ENCODE assay signal across 7 mouse cellular contexts in genomic region chr13:42103486-42104166, GRCm38 (mm10). TPM values are rescaled to one million over a fixed set of nuclear protein-coding genes. Genes with fewer than 3 reads are reported as not detected.
A peak's percentile ranks its signal among the peaks of the same experiment; 100 is the strongest.
DNase-seq lines count a peak whose midpoint lies in the region; ATAC-seq and TF ChIP-seq lines count a peak whose summit lies in the region.

No protein-coding gene starts in this region.

- no peak for DNase-seq in neural tube, embryonic 11.5 days (ENCODE audit: low spot score)
- no peak for DNase-seq in neural tube, embryonic 10.5 days (ENCODE audit: extremely low spot score, low spot score)
- DNase-seq in forebrain, embryonic 10.5 days (ENCODE audit: extremely low spot score, low spot score): no peak
- no peak for DNase-seq in liver, postnatal 0 days
- peak; percentile 45 for DNase-seq in thymus, postnatal 4 days
- no peak for DNase-seq in spleen, postnatal 36 days (ENCODE audit: low spot score in 2 of 2)
- DNase-seq in lung, postnatal 14 days: no peak

- H3K4me2 ChIP-seq in neural tube, embryonic 11.5 days (ENCODE audit: low read depth): no peak overlapping the region
- H3K4me2 ChIP-seq in liver, postnatal 0 days (ENCODE audit: low read depth, low read length): peak overlapping the region; percentile 61

- no peak for TF ChIP-seq CTCF in liver, postnatal 0 days (IDR thresholded peaks at IDR 0.05; ENCODE audit: low read depth)

- H3K36me3 ChIP-seq in neural tube, embryonic 11.5 days (ENCODE audit: control insufficient read depth, insufficient read depth, low read length): no peaks in the 10 kb centered on the region
- no peaks in the 10 kb centered on the region for H3K36me3 ChIP-seq in forebrain, embryonic 10.5 days (replicated peaks)
- H3K36me3 ChIP-seq in liver, postnatal 0 days (replicated peaks; ENCODE audit: insufficient read depth, low read length): no peaks in the 10 kb centered on the region

- H3K27ac ChIP-seq in neural tube, embryonic 11.5 days (ENCODE audit: low read depth, low read length): 0 out of 2 replicates have a peak overlapping the region, but pooled peaks have one; percentile 17
- H3K27ac ChIP-seq in forebrain, embryonic 10.5 days: peak overlapping the region; percentile 60
- peak overlapping the region; percentile 46 for H3K27ac ChIP-seq in liver, postnatal 0 days (ENCODE audit: low read depth)

- no peak for ATAC-seq in neural tube, embryonic 11.5 days (ENCODE audit: insufficient read depth, low FRiP score, low TSS enrichment)
- ATAC-seq in liver, postnatal 0 days: no peak

- 83% methylated on average over 11 of the region's 11 CpGs for WGBS in neural tube, embryonic 11.5 days
- WGBS in forebrain, embryonic 10.5 days: 85% methylated on average over 11 of the region's 11 CpGs
- 41% methylated on average over 11 of the region's 11 CpGs for WGBS in liver, postnatal 0 days (ENCODE audit: insufficient replicate concordance)

- no peak overlapping the region for H3K9ac ChIP-seq in neural tube, embryonic 11.5 days (ENCODE audit: low read length)
- peak overlapping the region; percentile 18; the same call in 1 of the 2 replicates for H3K9ac ChIP-seq in liver, postnatal 0 days (replicated peaks)

- H3K9me3 ChIP-seq in neural tube, embryonic 11.5 days (ENCODE audit: control insufficient read depth, low read length): no peaks in the 10 kb centered on the region
- no peaks in the 10 kb centered on the region for H3K9me3 ChIP-seq in forebrain, embryonic 10.5 days
- no peaks in the 10 kb centered on the region for H3K9me3 ChIP-seq in liver, postnatal 0 days (ENCODE audit: low read length)

- no peak for TF ChIP-seq EP300 in liver, postnatal 0 days (IDR thresholded peaks at IDR 0.05; ENCODE audit: low read depth)

- H3K4me1 ChIP-seq in neural tube, embryonic 11.5 days (ENCODE audit: control insufficient read depth, insufficient read depth, low read length): peaks cover 17% of the 10 kb centered on the region
- peaks cover 37% of the 10 kb centered on the region for H3K4me1 ChIP-seq in forebrain, embryonic 10.5 days
- peaks cover 33% of the 10 kb centered on the region for H3K4me1 ChIP-seq in liver, postnatal 0 days (ENCODE audit: insufficient read depth)

- H3K4me3 ChIP-seq in neural tube, embryonic 11.5 days (ENCODE audit: low read depth, low read length): no peak overlapping the region
- H3K4me3 ChIP-seq in forebrain, embryonic 10.5 days: no peak overlapping the region
- peak overlapping the region; percentile 39 for H3K4me3 ChIP-seq in liver, postnatal 0 days (ENCODE audit: low read depth, low read length)

- no peaks in the 10 kb centered on the region for H3K27me3 ChIP-seq in neural tube, embryonic 11.5 days (ENCODE audit: control insufficient read depth, insufficient read depth, low read length)
- no peaks in the 10 kb centered on the region for H3K27me3 ChIP-seq in forebrain, embryonic 10.5 days (ENCODE audit: poor library complexity, severe bottlenecking)
- H3K27me3 ChIP-seq in liver, postnatal 0 days (ENCODE audit: insufficient read depth, low read length): no peaks in the 10 kb centered on the region

RNA-seq across cellular contexts. Expression of gene Hivep1, which starts 51.8 kb away (rescaled TPM):
- 13.0 and 13.5 TPM in 2 replicates for polyA plus RNA-seq in neural tube, embryonic 11.5 days (2014; fragmentation: Nextera tagmentation; extraction: Ambion mirVana)
- 7.4 and 7.9 TPM in 2 replicates for polyA plus RNA-seq in forebrain, embryonic 10.5 days (2016; fragmentation: Nextera tagmentation; extraction: Ambion mirVana)
- 3.1 and 4.5 TPM in 2 replicates for polyA plus RNA-seq in liver, postnatal 0 days (2015; fragmentation: Nextera tagmentation; extraction: Ambion mirVana)
